Mouse (Mus musculus) lung, embryonic 15.5 days (tissue): ENCODE data around the gene Msl2. TPM values are rescaled to one million over a fixed set of nuclear protein-coding genes. Genes with fewer than 3 reads are reported as not detected.

Experiments
- ATAC-seq: fragments of 200-750 bp; cut with Nextera tagmentation; 2 replicates; pipeline ENCODE4 v1.8.0; 2017; ENCODE audit warnings: moderate number of reproducible peaks, borderline replicate concordance; ENCODE audit not compliant: low FRiP score, low TSS enrichment; ENCODE audit errors: extremely low read depth
- H3K27ac ChIP-seq: fragments of 300-500 bp; sonication (generic); 2 replicates; pipeline ENCODE4 v1.5.1; 2015; ENCODE audit warnings: moderate library complexity, mild to moderate bottlenecking, inconsistent platforms
- H3K27me3 ChIP-seq: fragments of 300-500 bp; sonication (generic); 2 replicates; pipeline ENCODE4 v1.6.1; 2015; ENCODE audit warnings: inconsistent platforms
- H3K36me3 ChIP-seq: fragments of 300-500 bp; sonication (generic); 2 replicates; pipeline ENCODE4 v1.6.1; 2015; ENCODE audit warnings: inconsistent platforms
- H3K4me1 ChIP-seq: fragments of 300-500 bp; sonication (generic); 2 replicates; pipeline ENCODE4 v1.6.1; 2015; ENCODE audit warnings: inconsistent platforms
- H3K4me2 ChIP-seq: fragments of 300-500 bp; sonication (generic); 2 replicates; pipeline ENCODE4 v1.6.1; 2015; ENCODE audit warnings: inconsistent platforms, mild to moderate bottlenecking, moderate library complexity
- H3K4me3 ChIP-seq: fragments of 300-500 bp; sonication (generic); 2 replicates; pipeline ENCODE4 v1.5.1; 2015; ENCODE audit warnings: mild to moderate bottlenecking, inconsistent platforms
- H3K9ac ChIP-seq: fragments of 300-500 bp; sonication (generic); 2 replicates; pipeline ENCODE4 v1.6.1; 2015; ENCODE audit warnings: inconsistent platforms
- H3K9me3 ChIP-seq: fragments of 300-500 bp; sonication (generic); 2 replicates; pipeline ENCODE4 v1.6.1; 2016; ENCODE audit warnings: inconsistent platforms
- WGBS: fragments of 180-500 bp; shearing (Covaris S2); methylation state at CpG from one replicate; pipeline ENCODE4 v1.1.7; 2015; 5-methylcytosine and 5-hydroxymethylcytosine counted together
- polyA plus RNA-seq: library from polyadenylated mRNA; unstranded; fragments of >200 nt; fragmentation: Nextera tagmentation; extraction: Ambion mirVana; gene quantifications from 2 replicates; pipeline ENCODE4 v1.2.1, GENCODE M21; 2015

Msl2 gene
- polyA plus RNA-seq = 5.9 and 6.8 TPM in 2 replicates

DNA sequence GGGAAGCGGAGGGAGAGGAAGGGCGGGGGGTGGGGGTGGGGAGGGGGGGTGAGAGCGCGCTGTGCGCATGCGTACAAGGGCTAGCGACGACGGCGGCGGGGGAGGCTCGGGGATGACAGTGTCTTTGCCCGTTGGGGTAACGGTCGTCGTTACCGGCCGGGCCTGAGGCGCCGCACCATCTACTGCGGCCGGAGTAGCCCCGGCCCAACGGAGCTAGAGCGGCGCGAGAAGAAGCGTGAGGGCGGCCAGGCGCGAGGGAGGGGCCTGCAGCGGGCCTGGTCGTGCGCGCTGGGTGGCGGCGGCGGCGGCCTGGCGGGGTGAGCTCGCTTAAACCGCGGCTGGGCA is at the start of gene Msl2:
Msl2 (plus strand) TSS at position 115 of the 345 bp plus-strand sequence.
- WGBS = under 1% methylated on average over 41 of the region's 43 CpGs
- no peaks in the 10 kb centered on the region for H3K9me3 ChIP-seq
- peak within 1 kb of the TSS; percentile 82 for H3K4me2 ChIP-seq
- peak within 1 kb of the TSS; percentile 73 for H3K4me3 ChIP-seq
- H3K4me1 ChIP-seq = peaks cover 18% of the 10 kb centered on the region
- H3K36me3 ChIP-seq = no peaks in the 10 kb centered on the region
- H3K9ac ChIP-seq = peak within 1 kb of the TSS; percentile 98
- ATAC-seq = no peak
- peak within 1 kb of the TSS; percentile 99 for H3K27ac ChIP-seq
- no peaks in the 10 kb centered on the region for H3K27me3 ChIP-seq

DNA sequence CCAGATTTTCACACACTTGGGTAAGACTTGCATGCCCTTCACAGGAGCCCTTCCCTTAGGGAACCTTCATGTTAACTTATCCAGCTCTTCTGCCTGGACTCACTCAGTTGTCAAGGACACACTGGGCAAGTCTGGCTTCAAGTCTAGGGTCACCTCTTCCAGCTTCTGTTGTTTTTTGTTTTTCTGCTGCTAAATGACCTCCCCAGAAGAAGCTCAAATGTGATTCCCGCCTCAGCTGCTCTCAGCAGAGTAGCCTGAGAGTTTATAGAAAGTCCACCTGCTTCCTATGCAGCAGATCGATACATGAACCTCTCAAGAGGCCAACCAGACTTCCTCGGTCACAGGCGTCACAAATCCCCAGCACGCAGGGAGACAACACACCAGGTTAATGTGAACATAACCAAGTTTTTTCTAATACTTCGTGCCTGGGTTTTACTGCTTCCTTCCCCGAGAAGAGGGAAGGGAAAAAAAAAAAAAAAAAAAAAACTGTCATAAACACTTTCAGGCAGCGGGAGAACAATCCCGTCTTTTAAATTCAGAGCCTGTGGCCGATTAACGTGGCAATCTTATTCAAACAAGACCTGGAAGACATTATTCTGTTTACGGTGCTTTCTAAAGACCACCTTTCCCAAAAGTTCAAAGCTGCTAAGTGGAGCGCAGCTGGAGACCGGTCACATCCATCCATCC is 40.0 kb upstream of the Msl2 start:
- Histone ChIP-seq H3K4me1 (peaks cover 16% of the 10 kb centered on the region), H3K27ac (peak overlapping the region; percentile 97), H3K9me3 (no peaks in the 10 kb centered on the region), H3K9ac (peak overlapping the region; percentile 66), H3K27me3 (no peaks in the 10 kb centered on the region), H3K36me3 (peaks cover 4% of the 10 kb centered on the region; the same call in 1 of the 2 replicates), H3K4me3 (peak overlapping the region; percentile 68), H3K4me2 (peak overlapping the region; percentile 68)
- WGBS = 3% methylated on average over 14 of the region's 14 CpGs
- no peak for ATAC-seq

DNA sequence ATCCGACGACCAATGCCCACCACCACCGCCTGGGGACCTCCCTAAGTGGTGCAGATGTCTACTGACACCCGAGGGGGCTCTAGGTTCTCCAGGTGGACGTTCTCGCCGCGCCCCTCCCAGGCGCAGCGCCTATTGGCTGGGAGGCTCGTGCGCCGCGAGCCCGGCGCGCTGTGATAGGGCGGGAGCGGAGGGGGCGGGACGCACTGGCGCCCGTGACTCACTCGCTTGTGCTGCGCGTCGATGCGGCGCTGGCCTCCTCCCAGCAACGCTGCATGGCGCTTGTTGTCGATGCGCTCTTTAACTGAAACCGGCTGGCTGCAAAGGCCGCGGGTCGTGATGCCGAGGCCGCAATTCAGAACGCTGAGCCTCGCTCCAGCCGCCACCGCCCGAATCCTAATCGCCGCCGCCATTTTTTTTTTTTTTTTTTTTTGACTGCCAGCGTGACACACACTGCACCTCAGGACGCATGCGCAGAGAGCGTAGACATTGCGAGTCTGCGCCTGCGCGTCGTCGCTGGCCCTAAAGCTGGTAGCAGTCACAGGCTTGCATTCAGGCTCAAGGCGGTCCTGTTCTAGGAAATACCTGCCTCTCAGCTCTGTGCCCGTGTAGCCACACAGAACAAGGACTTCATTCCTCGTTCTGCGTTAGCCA is 39.3 kb upstream of the Msl2 start, which contains the start of gene Pccb:
Pccb (minus strand) TSS at position 451 of the 651 bp plus-strand sequence.
- peaks cover 16% of the 10 kb centered on the region for H3K4me1 ChIP-seq
- H3K27ac ChIP-seq = peak within 1 kb of the TSS; percentile 97
- peak within 1 kb of the TSS; percentile 66 for H3K9ac ChIP-seq
- H3K36me3 ChIP-seq = no peaks in the 10 kb centered on the region
- no peaks in the 10 kb centered on the region for H3K27me3 ChIP-seq
- peak; percentile 100 for ATAC-seq
- no peaks in the 10 kb centered on the region for H3K9me3 ChIP-seq
- WGBS = under 1% methylated on average over 57 of the region's 61 CpGs
- peak within 1 kb of the TSS; percentile 68 for H3K4me2 ChIP-seq
- peak within 1 kb of the TSS; percentile 68 for H3K4me3 ChIP-seq

DNA sequence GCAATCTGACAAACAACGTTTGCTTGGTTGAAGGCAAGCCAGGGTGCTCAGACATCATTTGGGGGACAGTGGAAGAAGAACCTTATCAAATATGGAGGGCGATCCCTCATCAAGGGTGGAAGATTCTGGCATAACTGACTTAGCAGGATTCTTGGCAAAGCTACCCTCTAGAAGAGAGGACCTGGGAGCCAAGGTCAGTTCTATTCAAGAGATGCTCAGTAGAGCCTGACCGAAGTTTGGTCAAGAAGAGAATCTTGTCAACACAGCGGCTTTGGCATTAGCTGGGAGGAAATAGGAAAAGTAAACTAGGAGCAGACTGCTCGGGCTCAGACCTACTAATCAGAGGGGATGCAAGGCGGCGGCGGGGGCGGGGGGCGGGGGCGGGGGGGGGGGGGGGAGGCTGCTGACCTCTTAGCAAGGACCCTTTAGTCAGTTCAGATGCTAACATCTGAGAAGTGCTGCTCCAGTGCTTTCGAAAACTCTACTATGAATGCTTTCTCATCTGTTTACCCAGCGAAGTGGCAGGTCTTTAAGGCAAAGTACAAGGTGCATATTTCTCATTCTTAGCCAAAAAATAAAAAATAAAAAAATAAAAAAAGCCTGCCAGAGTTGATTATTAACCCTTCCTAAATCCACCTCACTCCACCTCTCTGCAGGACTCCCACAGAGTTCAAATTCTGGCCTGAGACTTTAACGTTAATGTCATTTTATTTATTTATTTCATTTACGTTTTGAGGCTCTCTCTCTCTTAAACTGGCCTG is 37.9 kb upstream of the Msl2 start:
- Histone ChIP-seq H3K4me1 (peaks cover 16% of the 10 kb centered on the region), H3K4me2 (no peak overlapping the region), H3K27ac (no peak overlapping the region), H3K4me3 (no peak overlapping the region), H3K27me3 (no peaks in the 10 kb centered on the region), H3K9ac (no peak overlapping the region), H3K9me3 (no peaks in the 10 kb centered on the region), H3K36me3 (no peaks in the 10 kb centered on the region)
- no peak for ATAC-seq
- 60% methylated on average over 13 of the region's 15 CpGs for WGBS

DNA sequence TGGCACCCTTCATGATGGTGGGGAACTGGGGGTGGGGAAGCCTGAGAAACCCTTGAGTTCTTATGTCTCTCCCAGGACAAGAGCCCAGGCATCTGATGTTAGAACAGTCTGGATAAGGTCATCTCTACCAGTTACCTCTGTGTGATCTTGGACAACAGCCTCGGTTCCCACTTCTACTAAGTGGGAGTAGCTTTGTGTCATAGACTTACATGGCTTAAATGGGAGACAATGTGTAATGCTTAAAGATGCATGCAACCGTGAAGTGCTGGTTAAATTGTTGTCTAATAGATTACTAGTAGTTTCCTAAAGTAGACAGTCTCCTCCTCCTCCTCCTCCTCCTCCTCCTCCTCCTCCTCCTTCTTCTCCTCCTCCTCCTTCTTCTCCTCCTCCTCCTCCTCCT is 37.0 kb upstream of the Msl2 start:
- Histone ChIP-seq H3K9me3 (no peaks in the 10 kb centered on the region), H3K4me3 (no peak overlapping the region), H3K4me2 (no peak overlapping the region), H3K36me3 (no peaks in the 10 kb centered on the region), H3K9ac (no peak overlapping the region), H3K27me3 (no peaks in the 10 kb centered on the region), H3K4me1 (peaks cover 16% of the 10 kb centered on the region), H3K27ac (no peak overlapping the region)
- 70% methylated on average over 2 of the region's 2 CpGs for WGBS
- no peak for ATAC-seq

DNA sequence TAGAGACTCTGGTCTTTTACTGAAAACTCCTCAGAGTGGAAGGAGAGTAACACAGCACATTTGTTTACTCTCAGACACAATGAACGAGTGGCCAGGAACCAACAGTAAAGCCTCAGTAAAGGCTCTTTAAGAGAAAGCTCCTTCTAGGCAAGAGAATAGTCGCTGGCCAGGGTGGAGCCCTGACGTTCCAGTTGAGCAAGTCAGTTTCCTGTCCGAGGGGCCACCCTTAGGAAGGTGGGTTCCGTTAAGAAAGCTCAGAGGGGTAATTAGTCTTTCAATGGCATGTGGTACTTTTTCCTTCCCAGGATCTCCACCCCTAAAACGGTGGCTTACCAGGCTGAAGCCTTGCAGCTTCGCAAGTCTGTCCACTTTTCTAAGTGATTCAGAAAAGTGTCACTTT is 36.5 kb upstream of the Msl2 start:
- no peak overlapping the region for H3K9ac ChIP-seq
- H3K9me3 ChIP-seq = no peaks in the 10 kb centered on the region
- WGBS = 23% methylated on average over 7 of the region's 7 CpGs
- no peak for ATAC-seq
- H3K4me2 ChIP-seq = peak overlapping the region; percentile 11; the same call in 1 of the 2 replicates
- H3K27me3 ChIP-seq = no peaks in the 10 kb centered on the region
- no peak overlapping the region for H3K27ac ChIP-seq
- no peak overlapping the region for H3K4me3 ChIP-seq
- H3K36me3 ChIP-seq = no peaks in the 10 kb centered on the region
- H3K4me1 ChIP-seq = peaks cover 16% of the 10 kb centered on the region

DNA sequence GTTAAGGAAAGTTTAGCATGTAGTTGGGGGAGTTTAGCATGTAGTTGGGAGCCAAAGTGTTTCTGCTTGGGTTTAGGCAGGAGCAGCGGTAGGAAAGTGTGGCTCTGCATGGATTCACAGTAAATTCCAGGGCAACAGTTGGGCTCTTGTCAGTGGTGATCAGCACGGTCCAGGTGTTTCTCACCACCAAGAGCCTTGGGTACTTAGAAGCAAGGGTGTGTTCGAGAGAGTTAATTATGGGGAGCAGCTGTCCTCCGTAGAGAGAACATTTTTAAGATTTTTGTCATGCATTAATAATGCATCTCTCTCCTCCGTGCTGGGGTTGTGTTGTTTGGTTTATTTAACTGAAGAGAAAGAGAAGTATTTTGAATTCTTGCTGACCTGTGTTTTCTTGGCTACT is 35.3 kb upstream of the Msl2 start:
- 37% methylated on average over 5 of the region's 5 CpGs for whole genome bisulfite sequencing
- H3K4me1 ChIP-seq = peaks cover 13% of the 10 kb centered on the region
- no peak overlapping the region for H3K4me3 ChIP-seq
- no peak overlapping the region for H3K9ac ChIP-seq
- no peaks in the 10 kb centered on the region for H3K36me3 ChIP-seq
- H3K27ac ChIP-seq = no peak overlapping the region
- no peaks in the 10 kb centered on the region for H3K9me3 ChIP-seq
- ATAC-seq = no peak
- no peaks in the 10 kb centered on the region for H3K27me3 ChIP-seq
- no peak overlapping the region for H3K4me2 ChIP-seq

DNA sequence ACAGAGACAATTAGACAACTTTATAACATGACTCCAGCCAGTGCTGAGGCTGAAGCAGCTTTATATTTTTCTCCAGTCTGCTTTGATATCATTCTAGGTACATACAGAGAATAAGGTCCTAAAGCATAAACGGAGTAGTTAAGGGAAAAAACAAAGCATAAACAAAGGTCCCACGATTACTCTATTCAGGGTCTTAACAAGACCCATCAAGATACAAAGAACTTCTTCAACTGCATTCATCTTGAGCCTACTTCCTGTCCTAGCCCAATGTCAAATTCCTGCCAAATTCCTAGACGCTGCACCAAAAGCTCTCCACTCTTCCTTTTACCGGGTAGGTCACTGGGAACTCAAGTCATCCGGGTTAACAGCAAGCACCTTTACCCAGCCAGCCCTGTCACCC is 32.4 kb upstream of the Msl2 start:
- H3K4me3 ChIP-seq = no peak overlapping the region
- peaks cover 15% of the 10 kb centered on the region for H3K4me1 ChIP-seq
- H3K27ac ChIP-seq = no peak overlapping the region
- H3K9me3 ChIP-seq = no peaks in the 10 kb centered on the region
- no peaks in the 10 kb centered on the region for H3K27me3 ChIP-seq
- H3K36me3 ChIP-seq = no peaks in the 10 kb centered on the region
- H3K4me2 ChIP-seq = no peak overlapping the region
- no peak overlapping the region for H3K9ac ChIP-seq
- no peak for ATAC-seq
- WGBS = 52% methylated on average over 5 of the region's 5 CpGs

DNA sequence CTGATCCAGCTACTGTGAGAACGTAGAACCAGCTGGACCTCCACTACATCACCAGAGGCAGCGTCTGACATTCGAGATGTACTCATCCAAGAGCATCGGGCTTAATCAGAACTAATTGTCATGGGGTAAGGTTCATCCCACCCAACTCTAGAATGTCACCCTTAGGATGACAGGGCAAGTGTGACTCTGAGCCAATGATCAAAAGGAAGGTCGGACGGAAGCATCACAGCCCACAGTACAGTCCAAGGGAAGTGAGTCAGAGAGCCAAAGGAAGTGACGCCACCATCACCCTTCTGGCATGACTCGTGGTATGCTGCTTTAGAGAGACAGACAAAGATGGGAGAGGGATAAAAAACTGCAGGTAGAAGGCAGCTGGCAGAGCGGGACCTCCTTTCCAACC is 31.7 kb upstream of the Msl2 start:
- Histone ChIP-seq H3K9me3 (no peaks in the 10 kb centered on the region), H3K4me1 (peaks cover 15% of the 10 kb centered on the region), H3K27me3 (no peaks in the 10 kb centered on the region), H3K4me2 (no peak overlapping the region), H3K4me3 (no peak overlapping the region), H3K9ac (no peak overlapping the region), H3K27ac (no peak overlapping the region), H3K36me3 (no peaks in the 10 kb centered on the region)
- WGBS = 67% methylated on average over 9 of the region's 9 CpGs
- no peak for ATAC-seq

DNA sequence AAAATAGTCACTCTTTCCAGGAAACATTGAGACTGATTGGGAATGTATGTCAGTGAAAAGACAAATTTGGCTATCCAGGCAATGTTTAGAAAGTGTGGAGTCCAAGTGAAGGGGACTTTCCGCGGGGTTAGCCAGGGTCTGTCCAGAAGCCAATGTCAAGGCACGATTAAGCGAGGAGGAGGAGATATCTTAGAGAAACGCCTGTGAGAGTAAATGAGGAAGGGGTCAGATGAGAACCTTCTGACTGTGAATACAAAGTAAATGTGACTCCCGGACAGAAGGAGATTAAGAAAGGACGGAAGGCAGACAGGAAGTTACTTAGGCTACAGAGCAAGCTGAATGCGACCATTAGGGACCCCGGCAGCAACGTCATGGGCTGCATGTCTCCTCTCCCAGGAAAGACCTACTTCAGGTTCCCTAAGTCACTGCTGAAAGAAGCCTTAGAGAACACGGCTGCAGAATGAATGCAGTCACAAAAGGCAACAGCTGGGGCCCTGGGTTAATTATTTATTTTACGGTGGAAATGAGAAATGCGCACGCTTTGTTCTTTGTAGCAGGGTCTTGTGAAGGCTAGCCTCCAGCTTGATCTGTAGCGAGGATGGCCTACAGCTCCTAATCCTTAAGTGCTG is 28.1 kb upstream of the Msl2 start:
- H3K4me3 ChIP-seq = no peak overlapping the region
- ATAC-seq = no peak
- no peaks in the 10 kb centered on the region for H3K36me3 ChIP-seq
- H3K27me3 ChIP-seq = no peaks in the 10 kb centered on the region
- H3K27ac ChIP-seq = no peak overlapping the region
- WGBS = 26% methylated on average over 15 of the region's 15 CpGs
- peaks cover 12% of the 10 kb centered on the region for H3K4me1 ChIP-seq
- H3K9me3 ChIP-seq = no peaks in the 10 kb centered on the region
- peak overlapping the region; percentile 26 for H3K4me2 ChIP-seq
- no peak overlapping the region for H3K9ac ChIP-seq

DNA sequence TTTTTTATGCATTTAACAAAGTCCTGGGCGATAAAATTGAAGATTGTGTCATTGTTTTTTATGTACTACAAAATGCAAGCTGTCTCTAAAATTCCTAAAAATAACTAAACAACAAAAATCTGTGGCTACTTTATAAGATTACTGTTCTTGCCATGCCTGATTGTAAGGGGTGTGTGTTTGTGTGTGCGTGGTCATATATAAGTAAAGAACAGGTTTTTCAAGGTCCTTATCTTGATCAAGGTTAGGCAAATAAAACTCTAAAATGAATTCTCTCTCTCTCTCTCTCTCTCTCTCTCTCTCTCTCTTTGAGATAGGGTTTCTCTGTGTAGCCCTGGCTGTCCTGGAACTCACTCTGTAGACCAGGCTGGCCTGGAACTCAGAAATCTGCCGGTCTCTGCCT is 21.9 kb upstream of the Msl2 start:
- no peak for ATAC-seq

More for the DNA sequence above, 21.9 kb upstream of the Msl2 start:
- H3K9ac ChIP-seq = no peak overlapping the region
- H3K4me1 ChIP-seq = no peaks in the 10 kb centered on the region
- no peak overlapping the region for H3K4me2 ChIP-seq
- H3K27ac ChIP-seq = no peak overlapping the region
- H3K27me3 ChIP-seq = no peaks in the 10 kb centered on the region
- no peak overlapping the region for H3K4me3 ChIP-seq
- H3K9me3 ChIP-seq = no peaks in the 10 kb centered on the region
- H3K36me3 ChIP-seq = no peaks in the 10 kb centered on the region
- 67% methylated on average over 3 of the region's 3 CpGs for WGBS
